Mouse (Mus musculus): ENCODE data around the gene Apex2.
"Not testable (repeated sequence)": the region's sequence is repeated elsewhere in the genome, so short reads cannot be mapped to it uniquely, and the experiment has no call there.

GRCm38 (mm10) chrX:150487811-150488210, 101.9 kb downstream of the Apex2 start:
- not testable (repeated sequence) for TF ChIP-seq CTCF, EP300 (IDR thresholded peaks at IDR 0.05; ENCODE audit: low read depth)

All from liver, postnatal 0 days (tissue).